Mouse (Mus musculus): ENCODE results near the gene Aplp2. TPM values are rescaled to one million over a fixed set of nuclear protein-coding genes. Genes with fewer than 3 reads are reported as not detected.

Gene Aplp2
- 100 to 1,000 TPM; 563 to 569 TPM for total RNA-seq (2021)

- intact Hi-C loops (cut with DNase I): loop anchor here (1.0 to 5.0 kb wide), 3 partner anchors 35 to 135 kb away; partner anchors contain the start of gene Prdm10
- DNase-seq (ENCODE audit: low spot score in 2 of 2): peak; percentile 96 to 97
Measured at GRCm38 (mm10) chr9:31211690-31212499, at the start of gene Aplp2. Gene Aplp2 (minus strand): TSS chr9:31211815.

DNA sequence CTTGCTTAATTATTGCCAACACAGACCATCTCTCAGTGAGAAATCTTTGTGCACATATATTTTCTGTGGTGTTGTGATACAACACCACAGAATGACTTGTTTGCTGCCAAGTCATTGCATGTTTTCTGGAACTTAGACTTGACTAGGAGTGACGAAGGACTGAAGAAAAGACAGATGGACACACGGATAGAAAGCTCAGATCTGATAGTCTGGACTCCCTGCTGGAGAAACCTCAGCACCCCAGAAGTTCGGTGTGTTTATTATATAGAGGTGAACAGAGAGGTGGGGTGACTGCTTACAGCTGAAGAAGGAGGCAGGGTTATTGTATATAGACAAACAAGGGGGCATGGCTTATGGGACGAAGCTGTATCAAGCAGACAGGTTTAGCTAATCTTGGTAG, 48.6 kb upstream of the Aplp2 start:
- DNase-seq (ENCODE audit: low spot score in 2 of 2): no peak
- intact Hi-C loops (cut with DNase I): no loop called here

DNA sequence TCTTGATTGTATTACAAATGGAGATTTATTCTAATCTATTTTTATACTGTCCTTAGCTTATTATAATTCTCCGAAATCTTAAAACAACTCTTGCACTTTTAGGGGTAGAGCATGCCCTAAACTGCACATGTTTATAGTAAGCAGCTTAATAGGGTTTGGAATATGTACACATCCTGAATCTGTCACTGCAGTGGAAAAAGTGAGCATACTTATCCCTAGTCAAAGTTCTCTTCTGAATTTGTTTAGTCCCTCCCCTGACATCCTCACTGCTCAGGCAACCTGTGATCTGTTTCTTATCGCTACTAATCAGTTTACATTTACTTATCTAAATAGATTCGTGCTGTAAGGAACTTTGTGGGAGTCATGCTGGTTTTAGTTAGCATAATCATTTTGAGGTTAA, 46.6 kb upstream of the Aplp2 start:
- DNase-seq (ENCODE audit: low spot score in 2 of 2): no peak

GRCm38 (mm10) chr9:31255953-31256352, 44.3 kb upstream of the Aplp2 start:
- intact Hi-C loops (cut with DNase I): no loop called here
- no peak for DNase-seq (ENCODE audit: low spot score in 2 of 2)

More for the DNA sequence above, 46.6 kb upstream of the Aplp2 start:
- intact Hi-C loops (cut with DNase I): no loop called here

DNA sequence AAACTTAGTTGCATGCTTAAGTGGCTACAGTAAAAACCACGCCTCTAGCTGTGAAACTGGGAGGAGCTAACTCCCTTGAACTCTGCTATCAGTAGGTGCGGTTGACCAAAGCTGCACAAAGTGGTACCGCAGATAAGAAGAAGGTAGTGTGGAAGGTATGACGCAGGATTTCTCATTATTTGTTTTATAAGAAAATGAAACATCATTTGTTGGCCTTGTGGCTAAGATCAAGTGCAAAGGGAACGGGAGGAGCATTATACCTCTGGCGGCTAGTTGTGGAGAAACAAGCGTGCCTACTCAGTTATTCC, 43.0 kb upstream of the Aplp2 start:
- intact Hi-C loops (cut with DNase I): no loop called here
- no peak for DNase-seq (ENCODE audit: low spot score in 2 of 2)

DNA sequence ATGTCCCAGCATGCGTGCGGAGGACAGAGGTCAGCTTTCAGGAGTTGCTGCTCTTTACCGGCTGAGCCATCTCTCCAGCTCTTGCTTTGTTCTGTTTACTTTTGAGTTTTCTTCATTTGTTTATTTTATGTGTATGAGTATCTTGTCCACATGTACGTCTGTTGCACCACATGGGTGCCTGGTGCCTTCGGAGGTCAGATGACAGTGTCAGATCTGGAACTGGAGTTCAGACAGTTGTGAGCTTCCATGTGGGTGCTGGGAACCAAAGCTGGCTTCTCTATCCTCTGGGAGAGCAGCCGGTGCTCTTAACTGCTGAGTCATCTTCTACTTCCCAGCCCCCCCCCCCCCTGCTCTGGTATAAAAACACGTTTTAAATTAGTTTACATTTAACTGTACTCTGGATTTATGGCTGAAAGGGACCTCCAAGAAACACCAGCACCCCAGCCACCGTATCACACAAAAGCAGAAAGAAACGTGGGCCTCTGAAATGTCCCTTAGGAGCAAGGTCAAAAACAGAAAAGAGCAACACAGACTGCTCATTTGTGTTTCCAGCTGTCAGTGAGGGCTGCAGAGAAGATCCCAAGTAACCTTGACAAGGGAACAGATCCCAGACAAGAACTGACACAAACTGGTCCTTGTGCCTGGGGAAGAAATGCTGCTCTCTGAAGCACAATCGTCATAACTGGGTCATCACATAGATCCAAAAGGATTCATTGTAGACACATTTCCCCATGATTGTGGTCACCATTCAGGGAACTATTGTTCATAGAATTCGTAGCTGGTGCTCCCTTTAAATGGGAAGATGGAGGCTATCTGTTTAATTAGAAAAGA, 42.5 kb upstream of the Aplp2 start:
- intact Hi-C loops (cut with DNase I): no loop called here
- no peak for DNase-seq (ENCODE audit: low spot score in 2 of 2)

DNA sequence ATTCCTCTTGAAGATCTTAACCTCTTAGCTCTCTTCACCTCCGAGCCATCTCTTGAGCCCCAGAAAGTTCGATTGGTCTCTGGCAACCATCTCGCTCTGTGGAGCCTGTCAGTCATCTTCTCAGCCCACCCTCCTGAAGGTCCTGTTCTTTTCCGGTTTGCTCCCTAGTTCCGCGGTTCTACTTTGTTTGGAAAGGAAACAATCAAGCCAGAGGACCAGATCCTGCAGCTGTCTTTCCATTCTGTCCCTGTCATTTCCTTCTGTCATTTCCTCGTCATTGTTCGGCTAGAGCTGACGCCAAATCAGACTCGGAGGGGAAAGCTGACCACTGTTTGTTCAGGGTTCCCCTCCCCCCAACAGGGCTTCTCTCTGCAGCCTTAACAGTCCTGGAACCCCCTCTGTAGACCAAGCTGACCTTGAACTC, 41.7 kb upstream of the Aplp2 start:
- peak in 1 of 2 experiments; percentile 5 for DNase-seq (ENCODE audit: low spot score in 2 of 2)
- intact Hi-C loops (cut with DNase I): no loop called here

DNA sequence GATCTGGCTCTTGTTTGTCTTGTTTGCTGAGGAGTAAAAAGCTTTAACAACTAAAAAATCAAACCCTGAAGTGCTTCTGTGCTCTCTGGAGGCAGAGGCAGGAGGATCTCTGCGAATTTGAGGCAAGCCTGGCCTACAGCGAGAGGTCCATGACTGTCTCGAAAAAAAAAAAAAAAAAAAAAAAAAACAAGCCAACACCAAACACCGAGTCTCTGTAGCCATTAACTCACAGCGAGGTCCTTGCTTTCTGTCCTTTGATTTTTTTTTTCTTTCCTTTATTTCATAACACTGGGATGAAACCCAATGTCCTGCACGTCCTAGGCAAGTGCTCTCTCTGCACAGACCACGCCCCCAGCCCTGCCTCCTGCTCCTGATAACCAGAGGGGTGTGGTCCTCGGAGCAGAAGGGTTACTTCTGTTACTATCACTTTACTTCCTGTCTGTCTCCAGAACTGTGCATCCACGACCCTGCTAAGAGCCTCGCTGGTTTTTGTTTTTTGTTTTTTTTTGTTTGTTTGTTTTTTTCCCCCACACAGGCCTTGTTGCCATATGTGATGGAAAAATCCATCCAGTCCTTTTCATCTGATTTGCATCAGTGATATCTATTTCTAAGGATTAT, 40.7 kb upstream of the Aplp2 start:
- intact Hi-C loops (cut with DNase I): no loop called here
- no peak for DNase-seq (ENCODE audit: low spot score in 2 of 2)

DNA sequence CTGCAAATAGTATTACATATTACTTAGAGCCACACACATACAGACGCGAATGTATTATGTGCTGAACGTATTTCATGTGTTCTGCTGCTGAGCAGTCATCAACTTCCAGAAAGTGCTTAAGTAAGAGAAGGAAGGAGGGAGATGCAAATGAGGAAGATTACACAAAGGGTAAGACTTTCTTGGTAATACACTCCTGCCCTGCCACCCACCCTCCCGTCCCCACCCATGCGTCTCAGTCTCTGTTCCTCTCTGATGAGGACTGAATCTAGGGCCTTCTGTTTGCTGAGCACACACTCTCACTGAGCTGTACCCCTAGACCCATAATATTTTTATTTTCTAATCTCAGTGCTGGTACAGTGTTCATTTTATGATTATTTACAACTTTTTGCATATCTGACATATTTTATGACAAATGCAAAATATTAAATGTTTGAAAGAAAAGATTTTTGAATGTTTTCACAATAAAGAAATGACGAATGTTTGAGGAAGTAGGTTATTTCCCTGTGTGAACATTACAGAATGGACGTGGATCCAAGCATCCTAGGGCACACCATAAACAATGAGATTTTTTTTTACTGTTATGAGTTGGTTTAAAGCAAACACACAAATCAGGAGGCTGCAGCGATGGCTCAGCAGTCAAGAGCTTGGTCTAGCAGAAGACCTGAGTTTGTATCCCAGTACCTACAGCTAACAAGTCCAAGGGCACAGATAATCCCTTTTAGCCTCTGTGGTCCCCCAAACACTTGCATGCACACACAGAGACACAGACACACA, 36.0 kb upstream of the Aplp2 start:
- intact Hi-C loops (cut with DNase I): no loop called here
- no peak for DNase-seq (ENCODE audit: low spot score in 2 of 2)

GRCm38 (mm10) chr9:31246421-31246820, 34.8 kb upstream of the Aplp2 start:
- DNase-seq (ENCODE audit: low spot score in 2 of 2): no peak
- intact Hi-C loops (cut with DNase I): no loop called here

GRCm38 (mm10) chr9:31245006-31245405, 33.4 kb upstream of the Aplp2 start:
- DNase-seq (ENCODE audit: low spot score in 2 of 2): no peak
- intact Hi-C loops (cut with DNase I): no loop called here

GRCm38 (mm10) chr9:31243939-31244333, 32.3 kb upstream of the Aplp2 start:
- DNase-seq (ENCODE audit: low spot score in 2 of 2): no peak
- intact Hi-C loops (cut with DNase I): no loop called here

DNA sequence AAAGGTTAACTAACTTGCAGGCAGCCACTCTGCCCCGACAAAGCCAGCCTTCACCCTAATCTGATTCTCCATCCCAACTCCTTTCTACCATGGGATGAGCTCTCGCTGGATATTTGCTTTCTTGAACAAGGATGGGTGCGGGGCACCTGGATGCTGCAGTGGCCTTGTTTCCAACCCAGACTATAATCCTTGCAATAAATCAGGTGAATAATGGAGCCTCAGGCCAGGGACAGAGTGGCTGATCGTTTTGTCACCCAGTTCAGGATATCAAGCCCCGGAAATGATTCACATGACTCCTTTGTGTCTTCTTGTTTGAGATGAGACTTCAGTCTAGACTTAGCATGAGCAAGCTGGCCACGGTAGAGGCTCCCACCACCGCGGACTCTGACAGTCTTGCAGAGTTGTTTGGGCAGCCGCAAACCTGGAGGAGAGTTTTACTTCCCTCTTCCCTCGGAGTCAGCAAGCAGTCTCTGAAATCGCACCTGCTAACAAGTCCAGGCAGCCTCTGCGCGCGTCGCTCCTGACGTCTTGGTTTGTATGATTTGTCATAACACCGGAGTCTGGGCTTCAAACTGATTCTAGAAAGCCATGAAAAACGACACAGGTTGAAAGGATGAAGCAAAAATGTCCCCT, 31.8 kb upstream of the Aplp2 start:
- intact Hi-C loops (cut with DNase I): no loop called here
- DNase-seq (ENCODE audit: low spot score in 2 of 2): no peak

DNA sequence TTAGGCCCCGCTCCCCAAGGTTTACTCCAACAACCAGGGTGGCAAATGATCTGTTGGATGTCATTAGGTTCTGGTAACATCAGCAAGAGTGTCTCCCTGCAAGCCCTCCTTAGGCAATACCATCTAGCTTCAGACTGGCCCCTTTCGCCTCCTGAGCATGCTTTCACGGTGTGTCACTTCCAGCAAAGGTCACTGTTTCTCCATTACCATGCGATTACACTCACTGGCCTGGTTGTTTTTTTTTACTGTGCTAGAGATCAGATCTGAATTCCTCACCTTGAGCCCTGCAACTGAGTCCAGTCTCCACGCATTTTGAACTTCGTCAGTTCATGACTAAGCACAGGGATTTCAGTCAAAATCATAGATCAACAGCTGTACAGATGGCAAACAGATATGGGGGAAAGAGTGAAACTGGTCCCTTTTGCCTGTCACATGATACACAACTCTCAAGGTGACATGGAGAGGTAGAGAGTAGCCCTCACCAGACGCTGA, 29.6 kb upstream of the Aplp2 start:
- no peak for DNase-seq (ENCODE audit: low spot score in 2 of 2)
- intact Hi-C loops (cut with DNase I): no loop called here

DNA sequence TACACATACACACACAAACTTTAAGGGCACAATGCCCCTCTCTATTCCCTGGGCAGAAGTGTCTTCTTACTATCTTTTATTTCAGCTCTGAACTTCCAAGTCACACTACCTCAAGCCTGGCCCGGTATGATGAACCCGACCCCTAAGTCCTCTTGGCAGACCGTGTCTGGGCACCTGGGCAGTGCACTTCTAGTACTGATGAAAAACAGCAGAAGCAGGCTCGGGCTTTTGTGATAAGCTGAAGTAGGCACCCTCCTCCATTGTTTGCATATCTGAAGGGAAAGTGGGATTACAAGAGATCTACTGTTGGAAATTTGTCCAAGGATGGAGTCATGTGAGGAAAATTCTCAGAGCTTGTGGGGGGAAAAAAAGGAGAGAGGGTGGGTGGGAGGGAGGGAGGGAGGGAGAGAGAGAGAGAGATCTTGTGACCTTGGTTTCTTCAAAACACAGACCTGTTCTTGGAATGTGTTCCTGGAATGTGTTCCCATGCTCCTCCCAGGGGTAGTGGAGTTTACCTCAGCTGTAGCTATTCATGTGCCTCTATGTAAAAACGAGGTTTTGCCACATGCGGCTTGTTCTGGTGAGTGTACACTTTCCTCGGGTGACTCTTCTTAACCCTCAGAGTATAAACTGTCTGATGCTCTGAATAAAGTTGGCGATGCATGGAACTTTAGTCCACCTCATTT, 29.1 kb upstream of the Aplp2 start:
- intact Hi-C loops (cut with DNase I): no loop called here
- no peak for DNase-seq (ENCODE audit: low spot score in 2 of 2)

- intact Hi-C loops (cut with DNase I): no loop called here
- no peak for DNase-seq (ENCODE audit: low spot score in 2 of 2)
Measured at GRCm38 (mm10) chr9:31239551-31239950, 27.9 kb upstream of the Aplp2 start.

- DNase-seq (ENCODE audit: low spot score in 2 of 2): no peak
Measured at GRCm38 (mm10) chr9:31238526-31238925, 26.9 kb upstream of the Aplp2 start.

GRCm38 (mm10) chr9:31236079-31236478, 24.5 kb upstream of the Aplp2 start:
- DNase-seq (ENCODE audit: low spot score in 2 of 2): no peak
- intact Hi-C loops (cut with DNase I): no loop called here

More at GRCm38 (mm10) chr9:31238526-31238925, 26.9 kb upstream of the Aplp2 start:
- intact Hi-C loops (cut with DNase I): no loop called here

DNA sequence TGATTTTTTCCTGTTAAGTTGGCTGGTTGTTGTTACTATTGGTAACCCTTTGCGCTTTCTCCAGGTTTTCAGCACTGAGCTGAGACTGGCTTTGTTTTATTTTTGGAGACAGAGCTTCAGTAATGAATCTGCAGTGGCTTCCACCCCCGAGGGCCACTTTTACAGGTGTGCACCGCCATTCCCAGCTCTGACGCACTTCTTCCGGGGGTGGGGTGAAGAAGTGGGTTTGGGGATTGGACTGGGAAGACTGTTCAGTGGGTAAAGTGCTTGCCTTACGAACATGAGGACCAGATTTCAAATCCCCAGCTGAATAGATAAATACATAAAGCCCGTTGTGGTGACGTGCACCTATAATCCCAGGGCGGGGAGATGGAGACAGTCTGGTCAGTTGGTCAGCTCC, 23.9 kb upstream of the Aplp2 start:
- intact Hi-C loops (cut with DNase I): no loop called here

More for the DNA sequence above, 23.9 kb upstream of the Aplp2 start:
- DNase-seq (ENCODE audit: low spot score in 2 of 2): no peak
